Mouse (Mus musculus): Measurements from ENCODE around the gene Numbl.
A peak's percentile ranks its signal among the peaks of the same experiment; 100 is the strongest.

The Numbl gene

GRCm38 (mm10) chr7:27326101-27326880 is 68.1 kb downstream of the Numbl start:
- DNase-seq = no peak

- no peak for DNase-seq
Measured at GRCm38 (mm10) chr7:27327500-27327899, 69.3 kb downstream of the Numbl start.

GRCm38 (mm10) chr7:27328161-27328560 is 69.9 kb downstream of the Numbl start:
- no peak for DNase-seq

- peak in 1 of 2 experiments; percentile 21 for DNase-seq
Measured at GRCm38 (mm10) chr7:27328648-27329047, 70.4 kb downstream of the Numbl start.

GRCm38 (mm10) chr7:27329326-27329947 is 71.2 kb downstream of the Numbl start:
- DNase-seq = peak; percentile 72 to 78

GRCm38 (mm10) chr7:27329981-27330380 is 71.7 kb downstream of the Numbl start:
- DNase-seq = no peak

GRCm38 (mm10) chr7:27330709-27331540 is 72.7 kb downstream of the Numbl start:
- DNase-seq = peak; percentile 78 to 84

GRCm38 (mm10) chr7:27331541-27331851 is 73.3 kb downstream of the Numbl start:
- no peak for DNase-seq

Data from thymus, adult 18-20 months (tissue).